Mouse (Mus musculus) embryonic stem cell, embryonic (primary cell): ENCODE measurements around the gene Emsy.

Source experiments
- CTCF ChIA-PET, 4 experiments: fragments of 300-600 bp in 2 of 4; fragments of 350-600 bp in 2 of 4; sonication (Branson Sonifier 250); formaldehyde crosslinking; loops; one replicate each; lab custom pipeline; 2022; ENCODE audit warnings: inconsistent platforms in 2 of 4; lab: Charles Lee
- POLR2A ChIA-PET, 4 experiments: fragments of 300-600 bp in 2 of 4; fragments of 350-600 bp in 2 of 4; sonication (Branson Sonifier 250); formaldehyde crosslinking; loops; one replicate each; lab custom pipeline; 2022; ENCODE audit warnings: antibody characterized with exemption in 4 of 4, inconsistent platforms in 1 of 4; lab: Charles Lee

The Emsy gene

GRCm38 (mm10) chr7:98656531-98657221, at the start of gene Emsy:
Gene Emsy (minus strand): TSS chr7:98656783.
- ChIA-PET CTCF (interaction anchor here in 2 of 4 experiments (0.6 to 1.6 kb wide), 5 partner anchors 26 to 818 kb away, joined by 3 to 4 read pairs (median 3); partner anchors contain the start of gene Tsku (in 1 of the 2)), POLR2A (interaction anchor here (0.6 to 3.1 kb wide), 67 partner anchors 9 to 1202 kb away, joined by 3 to 25 read pairs (median 4); partner anchors contain the start of genes Thap12 (in 3 of the 4), Lrrc32 (in 1 of the 4) and Xrra1 (in 1 of the 4))

GRCm38 (mm10) chr7:98704276-98704675, 47.7 kb upstream of the Emsy start:
- POLR2A ChIA-PET: interaction anchor here in 3 of 4 experiments (0.7 to 3.1 kb wide), 14 partner anchors 12 to 470 kb away, joined by 3 to 23 read pairs (median 6); partner anchors contain the start of gene Emsy (in 3 of the 3)
- CTCF ChIA-PET: interaction anchor here in 2 of 4 experiments (1.0 to 1.6 kb wide), 2 partner anchors 131 to 134 kb away, joined by 3 to 4 read pairs; partner anchors contain the start of gene Wnt11 (in 1 of the 2)

DNA sequence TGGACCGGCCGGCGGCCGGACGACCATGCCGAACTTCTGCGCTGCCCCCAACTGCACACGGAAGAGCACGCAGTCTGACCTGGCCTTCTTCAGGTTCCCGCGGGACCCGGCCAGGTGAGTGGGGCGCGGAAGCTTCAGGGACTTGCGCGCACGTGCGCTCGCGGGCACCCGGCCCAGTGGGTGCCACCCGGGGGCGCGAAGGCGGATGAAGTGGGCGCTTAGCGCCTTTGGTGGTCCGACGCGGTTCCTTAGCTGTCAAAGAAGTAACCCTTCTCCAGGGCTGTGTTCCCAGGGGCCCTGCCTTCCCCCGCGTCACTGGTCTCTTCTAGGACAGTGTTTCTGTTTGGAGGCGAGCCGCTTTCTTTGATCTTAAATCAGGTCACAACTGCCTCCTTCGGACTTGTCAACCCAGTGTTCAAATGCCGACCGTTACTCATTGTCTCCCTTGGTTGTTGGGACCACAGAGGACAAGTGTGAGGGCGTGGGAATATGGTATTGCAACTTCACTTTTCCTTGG, 46.8 kb upstream of the Emsy start:
- ChIA-PET POLR2A (interaction anchor here (0.5 to 3.1 kb wide), 32 partner anchors 8 to 480 kb away, joined by 3 to 23 read pairs (median 4); partner anchors contain the start of genes Emsy (in 3 of the 4), Tsku (in 1 of the 4) and Uvrag (in 1 of the 4)), CTCF (interaction anchor here (0.6 to 1.6 kb wide), 5 partner anchors 10 to 1423 kb away, joined by 3 to 5 read pairs (median 3); no protein-coding TSS in a partner anchor)

DNA sequence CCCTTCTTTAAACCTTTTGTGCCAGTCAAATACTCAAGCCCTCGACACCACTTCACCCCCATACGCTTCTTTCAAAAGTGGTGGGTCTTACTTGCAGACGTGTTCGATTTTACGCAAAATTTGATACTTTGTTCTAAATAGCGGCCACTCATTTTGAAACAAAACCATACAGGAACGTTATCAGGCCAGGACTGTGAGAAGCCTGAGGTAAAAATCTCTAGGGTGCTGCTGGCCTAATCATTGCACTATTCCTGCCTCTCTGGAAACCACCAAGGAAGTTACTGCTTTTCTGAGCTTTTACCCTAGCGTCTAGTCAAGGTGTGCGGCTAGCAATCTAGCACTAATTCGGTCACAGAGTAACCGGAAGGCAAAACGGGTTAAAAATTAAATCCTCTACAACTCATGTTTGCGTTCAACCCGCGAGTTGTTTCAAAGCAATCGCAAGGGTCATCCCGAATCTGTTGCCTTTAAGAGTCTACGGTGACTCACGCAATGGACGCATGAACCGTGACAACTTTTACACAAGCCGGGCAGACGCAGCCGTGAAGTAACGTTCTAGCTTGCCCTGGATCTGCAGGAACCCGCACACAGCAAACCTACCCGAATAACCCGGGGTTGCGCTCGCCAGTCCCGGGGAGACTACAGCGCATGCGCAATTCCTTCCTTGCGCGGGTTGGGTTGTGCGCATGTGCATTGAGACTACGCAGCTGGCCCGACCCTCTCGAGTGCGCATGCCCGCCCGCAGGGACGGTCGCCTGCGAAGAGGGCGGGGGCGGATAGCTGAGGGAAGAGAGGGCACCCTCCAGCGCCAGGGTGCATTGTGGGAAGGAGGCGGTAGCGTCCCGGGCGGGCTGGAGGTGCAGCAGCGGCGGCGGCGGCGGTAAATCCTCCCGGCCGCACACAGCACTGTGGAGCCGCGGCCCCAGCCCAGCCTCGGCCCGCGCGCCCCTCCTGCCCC, 46.0 kb upstream of the Emsy start, which contains the start of gene Thap12:
Gene Thap12, plus strand, starts transcription at position 821 of the 958 bp plus-strand sequence.
- POLR2A ChIA-PET: interaction anchor here (0.6 to 3.1 kb wide), 32 partner anchors 9 to 480 kb away, joined by 3 to 23 read pairs (median 4); partner anchors contain the start of genes Emsy (in 3 of the 4), Tsku (in 1 of the 4) and Uvrag (in 1 of the 4)
- CTCF ChIA-PET: interaction anchor here in 2 of 4 experiments (0.5 to 1.6 kb wide), 5 partner anchors 77 to 1422 kb away, joined by 3 to 5 read pairs (median 3); no protein-coding TSS in a partner anchor

DNA sequence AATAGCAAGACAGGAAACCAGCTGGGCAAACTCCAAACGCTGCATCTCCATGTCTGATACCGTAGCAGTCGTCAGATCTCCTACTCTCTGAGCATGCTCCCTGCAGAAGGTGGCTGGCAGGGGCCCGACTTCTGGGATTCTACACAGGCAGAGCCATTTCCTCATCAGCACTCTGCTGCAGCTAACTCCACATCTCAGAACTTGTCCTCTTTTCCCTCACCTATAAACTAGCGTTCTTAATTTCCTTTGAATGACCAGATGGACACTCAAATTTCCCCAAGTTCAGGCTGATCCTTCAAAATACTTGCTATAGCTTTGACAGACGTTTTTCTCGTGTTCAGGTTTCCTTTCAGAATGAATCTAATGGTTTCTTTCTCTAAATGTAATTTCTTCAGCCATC, 45.2 kb upstream of the Emsy start:
- POLR2A ChIA-PET: interaction anchor here in 3 of 4 experiments (0.7 to 3.1 kb wide), 7 partner anchors 8 to 916 kb away, joined by 3 to 23 read pairs (median 5); partner anchors contain the start of gene Emsy (in 1 of the 3)
- CTCF ChIA-PET: no interaction called here

DNA sequence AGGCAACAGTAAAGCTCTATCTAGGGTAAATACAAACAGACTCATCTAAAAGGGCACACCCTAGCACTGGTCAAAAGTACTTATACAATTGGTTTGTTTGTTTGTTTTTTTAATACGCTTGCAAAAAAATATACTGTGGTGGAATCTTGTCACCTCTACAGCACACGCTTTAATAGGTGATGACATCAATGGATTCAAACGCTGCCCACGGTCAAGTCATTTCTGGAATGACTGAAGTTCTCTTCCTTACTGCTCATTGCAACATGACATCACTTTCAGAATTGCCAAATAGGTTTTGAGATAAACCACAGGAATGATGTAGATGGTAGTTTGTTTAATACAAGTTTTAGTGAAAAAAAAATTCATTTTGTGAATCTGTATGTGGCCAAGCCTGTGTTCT, 42.0 kb upstream of the Emsy start:
- CTCF ChIA-PET: interaction anchor here in 1 of 4 experiments (0.6 kb wide), 1 partner anchor 72 kb away, joined by 3 read pairs; no protein-coding TSS in a partner anchor
- POLR2A ChIA-PET: no interaction called here

DNA sequence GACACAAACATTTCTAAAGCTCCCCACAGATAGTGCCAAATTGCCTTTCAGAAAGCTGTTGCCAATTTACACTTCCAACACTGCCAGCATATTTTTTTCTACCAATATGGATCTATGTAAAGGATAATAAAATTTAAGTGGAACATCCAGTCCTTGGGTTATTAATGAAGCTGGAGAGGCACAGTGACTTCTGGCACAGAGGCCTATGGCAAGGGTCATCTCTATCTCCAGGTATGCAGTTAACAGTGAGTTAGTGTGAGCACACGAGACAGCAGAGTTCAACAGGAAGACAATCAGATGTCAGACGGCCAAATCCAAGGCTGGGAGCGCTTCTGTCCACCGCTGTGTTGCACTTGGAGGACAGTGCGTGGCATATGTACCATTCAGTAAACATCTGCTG, 41.5 kb upstream of the Emsy start:
- CTCF ChIA-PET: interaction anchor here in 2 of 4 experiments (0.9 to 1.3 kb wide), 2 partner anchors 140 to 208 kb away, joined by 3 read pairs; no protein-coding TSS in a partner anchor
- POLR2A ChIA-PET: interaction anchor here in 1 of 4 experiments (0.7 to 1.4 kb wide), 3 partner anchors 31 to 134 kb away, joined by 3 to 4 read pairs (median 3); no protein-coding TSS in a partner anchor

DNA sequence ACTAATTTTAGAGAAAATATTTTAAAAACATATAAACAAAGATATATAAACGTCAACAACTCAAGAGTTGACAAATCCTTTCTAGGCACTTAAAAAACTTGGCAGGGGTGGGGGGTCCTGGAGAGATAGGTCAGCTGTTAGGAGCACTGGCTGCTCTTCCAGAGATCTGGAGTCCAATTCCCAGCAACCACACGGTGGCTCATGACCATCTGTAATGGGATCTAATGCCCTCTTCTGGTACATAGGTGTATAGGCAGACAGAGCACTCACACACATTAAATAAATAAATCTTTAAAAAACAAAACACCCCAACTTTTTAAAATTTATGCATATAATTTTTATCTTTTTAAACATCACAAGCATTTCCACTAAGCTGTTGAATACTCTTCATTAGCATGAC, 40.9 kb upstream of the Emsy start:
- ChIA-PET POLR2A (interaction anchor here in 2 of 4 experiments (1.0 to 1.4 kb wide), 5 partner anchors 13 to 135 kb away, joined by 3 to 7 read pairs (median 4); partner anchors contain the start of gene Emsy (in 2 of the 2)), CTCF (interaction anchor here (0.6 to 1.3 kb wide), 9 partner anchors 9 to 401 kb away, joined by 3 to 6 read pairs (median 3); no protein-coding TSS in a partner anchor)

DNA sequence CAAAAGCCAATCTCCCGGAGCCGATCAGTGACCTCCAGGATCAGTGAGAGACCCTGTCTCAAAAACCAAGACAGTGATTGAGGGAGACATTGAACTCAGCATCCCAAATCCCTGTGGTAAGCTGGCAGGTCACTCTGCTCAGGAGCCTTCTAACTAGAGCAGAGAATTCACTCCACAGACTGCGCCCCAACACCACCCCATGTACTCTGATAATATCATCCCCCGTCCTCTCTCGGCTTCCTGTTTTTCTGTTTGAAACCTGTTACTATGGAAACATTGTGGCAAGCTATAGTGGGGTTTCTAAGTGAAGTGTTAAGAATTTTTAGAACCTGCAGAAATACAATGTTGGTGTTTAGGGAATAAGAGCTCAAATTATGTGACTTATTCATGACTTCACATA, 37.5 kb upstream of the Emsy start:
- ChIA-PET POLR2A (interaction anchor here in 2 of 4 experiments (0.7 to 1.7 kb wide), 2 partner anchors 8 to 122 kb away, joined by 4 to 9 read pairs; partner anchors contain the start of gene Thap12 (in 1 of the 2)), CTCF (interaction anchor here in 1 of 4 experiments (2.0 kb wide), 1 partner anchor 11 kb away, joined by 6 read pairs; no protein-coding TSS in a partner anchor)

DNA sequence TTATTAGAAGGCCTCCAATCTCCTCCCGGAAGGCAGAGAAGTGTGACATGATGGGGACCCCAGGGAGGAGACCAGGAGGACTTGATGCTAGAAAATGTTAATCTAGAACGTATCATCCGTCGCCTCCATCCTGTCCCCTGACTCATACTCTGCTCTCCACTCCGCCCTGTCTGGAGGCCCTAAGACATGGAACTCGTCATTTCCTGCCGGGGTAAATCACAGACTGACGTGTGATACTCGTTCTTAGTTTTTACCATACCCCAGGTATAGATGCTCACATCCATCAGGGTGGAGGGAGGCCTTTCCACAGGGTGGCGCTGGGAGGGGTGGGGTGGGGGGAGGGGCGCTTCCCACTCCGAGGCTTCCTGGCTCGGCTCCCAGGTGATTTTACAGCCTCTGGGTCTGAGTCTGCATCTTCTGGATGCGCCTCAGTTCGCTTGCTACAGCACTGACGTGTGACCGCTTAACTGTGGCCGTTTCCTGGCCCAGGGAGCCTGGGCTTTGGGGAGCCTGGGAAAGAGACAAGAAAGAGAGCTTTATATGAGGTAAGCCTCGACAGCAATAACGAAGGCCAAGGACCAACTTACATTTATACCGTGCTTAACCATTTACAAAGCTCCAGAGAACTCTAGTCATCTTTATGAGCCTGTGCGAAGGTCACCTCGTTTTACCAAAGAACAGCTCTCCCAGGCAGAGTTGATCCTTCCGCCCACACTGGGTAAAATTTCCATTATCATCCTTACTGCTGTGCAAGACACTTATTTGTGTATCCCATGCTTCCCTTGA, 36.4 kb upstream of the Emsy start:
- POLR2A ChIA-PET: interaction anchor here in 1 of 4 experiments (1.7 kb wide), 1 partner anchor 10 kb away, joined by 9 read pairs; the partner anchor contains the start of gene Thap12
- CTCF ChIA-PET: interaction anchor here in 2 of 4 experiments (0.6 to 0.7 kb wide), 2 partner anchors 10 to 255 kb away, joined by 3 read pairs; no protein-coding TSS in a partner anchor

- CTCF ChIA-PET: no interaction called here
- POLR2A ChIA-PET: interaction anchor here in 2 of 4 experiments (0.6 to 2.5 kb wide), 3 partner anchors 12 to 183 kb away, joined by 3 to 8 read pairs (median 3); partner anchors contain the start of gene Emsy (in 1 of the 2)
Measured at GRCm38 (mm10) chr7:98690831-98691230, 34.2 kb upstream of the Emsy start.

DNA sequence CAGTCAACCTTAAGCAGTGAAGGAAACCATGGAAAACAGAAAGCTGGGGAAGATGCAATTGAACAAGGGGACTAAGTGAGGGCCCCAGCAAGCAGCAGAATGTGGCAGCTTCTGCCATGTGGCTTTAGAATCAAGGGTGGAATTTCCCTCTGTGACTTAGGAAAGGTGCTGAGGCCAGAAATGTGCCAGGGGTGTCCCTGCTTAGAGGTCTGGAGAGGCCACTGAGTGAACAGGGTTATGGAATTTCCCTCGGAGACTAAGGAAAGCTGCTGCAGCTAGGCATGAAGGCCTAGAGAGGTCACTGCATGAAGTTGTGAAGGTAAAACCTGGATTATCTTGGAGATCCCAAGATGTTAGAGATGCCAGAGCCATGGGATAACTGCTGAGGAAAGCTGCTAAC, 33.5 kb upstream of the Emsy start:
- ChIA-PET POLR2A (interaction anchor here in 1 of 4 experiments (1.3 to 2.5 kb wide), 2 partner anchors 25 to 33 kb away, joined by 3 to 8 read pairs; partner anchors contain the start of gene Emsy), CTCF (no interaction called here)

- POLR2A ChIA-PET: interaction anchor here (0.5 to 1.8 kb wide), 11 partner anchors 9 to 101 kb away, joined by 3 to 6 read pairs (median 3); partner anchors contain the start of genes Emsy (in 1 of the 4) and Thap12 (in 1 of the 4)
Measured at GRCm38 (mm10) chr7:98685895-98686294, 29.3 kb upstream of the Emsy start.

DNA sequence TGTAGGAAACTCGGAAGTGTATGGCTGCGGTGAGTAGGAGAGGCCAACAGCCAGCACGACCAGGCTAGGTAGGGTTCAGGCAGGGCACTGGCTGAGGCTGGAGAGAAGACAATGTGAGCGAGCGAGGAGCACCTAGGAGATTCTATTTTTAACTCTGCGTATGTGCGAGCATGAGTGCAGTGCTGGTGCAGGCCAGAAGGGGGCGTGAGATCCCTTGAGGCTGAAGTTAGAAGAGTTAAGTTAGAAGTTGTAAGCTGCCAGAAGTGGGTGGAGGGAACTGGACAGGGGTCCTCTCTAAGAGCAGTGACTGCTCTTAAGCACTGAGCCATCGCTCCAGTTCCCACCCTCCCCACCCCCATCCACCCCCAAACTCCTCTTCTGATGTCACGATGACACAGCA, 26.2 kb upstream of the Emsy start:
- ChIA-PET POLR2A (interaction anchor here in 3 of 4 experiments (1.1 to 2.5 kb wide), 8 partner anchors 11 to 155 kb away, joined by 3 to 9 read pairs (median 6); partner anchors contain the start of genes Emsy (in 3 of the 3) and Thap12 (in 2 of the 3)), CTCF (interaction anchor here in 3 of 4 experiments (0.6 to 1.3 kb wide), 8 partner anchors 12 to 579 kb away, joined by 3 to 8 read pairs (median 4); partner anchors contain the start of gene Emsy (in 1 of the 3))

More at GRCm38 (mm10) chr7:98685895-98686294, 29.3 kb upstream of the Emsy start:
- CTCF ChIA-PET: interaction anchor here in 3 of 4 experiments (0.5 to 1.5 kb wide), 4 partner anchors 152 to 413 kb away, joined by 3 to 5 read pairs (median 4); no protein-coding TSS in a partner anchor

DNA sequence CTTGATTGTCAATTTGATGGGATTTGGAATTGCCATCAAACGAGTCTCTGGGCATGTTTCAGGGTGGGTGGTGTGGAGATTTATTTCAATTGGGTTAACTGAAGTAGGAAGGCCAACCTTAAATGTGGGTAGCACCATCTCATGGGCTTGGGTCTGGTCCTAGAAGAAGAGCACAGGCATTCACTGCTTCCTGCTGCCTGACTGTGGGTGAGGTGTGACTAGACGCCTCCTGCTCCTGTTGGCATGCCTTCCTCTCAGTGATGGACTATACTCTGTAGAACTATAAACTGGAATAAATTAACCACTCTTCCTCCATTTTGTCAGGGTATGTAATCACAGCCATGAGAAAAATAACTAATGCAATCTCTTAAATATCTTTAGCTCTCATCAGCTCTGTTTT, 24.1 kb upstream of the Emsy start:
- ChIA-PET POLR2A (interaction anchor here in 1 of 4 experiments (1.3 kb wide), 2 partner anchors 22 to 28 kb away, joined by 3 read pairs; partner anchors contain the start of gene Thap12), CTCF (no interaction called here)
